Mouse (Mus musculus): ENCODE results near the gene Astn2. TPM values are rescaled to one million over a fixed set of nuclear protein-coding genes. Genes with fewer than 3 reads are reported as not detected.
A peak's percentile ranks its signal among the peaks of the same experiment; 100 is the strongest.

Astn2 gene
- polyA plus RNA-seq, 1 experiment from 2014 or later: 0.08 TPM

GRCm38 (mm10) chr4:65982882-65983281, 421.5 kb downstream of the Astn2 start:
- H3K36me3 ChIP-seq (ENCODE audit: control insufficient read depth, insufficient read depth, low read length): no peaks in the 10 kb centered on the region
- no peak overlapping the region for H3K27ac ChIP-seq (ENCODE audit: low read length)
- H3K4me3 ChIP-seq (ENCODE audit: low read length): no peak overlapping the region
- WGBS: 38% methylated on average over 4 of the region's 4 CpGs
- H3K4me2 ChIP-seq (ENCODE audit: low read depth, low read length): no peak overlapping the region
- H3K4me1 ChIP-seq (replicated peaks; ENCODE audit: control insufficient read depth, insufficient read depth, low read length): no peaks in the 10 kb centered on the region
- H3K27me3 ChIP-seq (ENCODE audit: control insufficient read depth, insufficient read depth, low read depth, low read length): no peaks in the 10 kb centered on the region
- H3K9me3 ChIP-seq (ENCODE audit: control insufficient read depth, low read length): no peaks in the 10 kb centered on the region
- H3K9ac ChIP-seq (ENCODE audit: low read length): no peak overlapping the region
- no peak for ATAC-seq (ENCODE audit: low read depth)

GRCm38 (mm10) chr4:65976251-65976650, 428.2 kb downstream of the Astn2 start:
- H3K9ac ChIP-seq (ENCODE audit: low read length): no peak overlapping the region
- H3K4me3 ChIP-seq (ENCODE audit: low read length): no peak overlapping the region
- no peak for ATAC-seq (ENCODE audit: low read depth)
- H3K27ac ChIP-seq (ENCODE audit: low read length): no peak overlapping the region
- H3K9me3 ChIP-seq (ENCODE audit: control insufficient read depth, low read length): no peaks in the 10 kb centered on the region
- H3K36me3 ChIP-seq (ENCODE audit: control insufficient read depth, insufficient read depth, low read length): no peaks in the 10 kb centered on the region
- no peaks in the 10 kb centered on the region for H3K4me1 ChIP-seq (replicated peaks; ENCODE audit: control insufficient read depth, insufficient read depth, low read length)
- WGBS: 68% methylated on average over 3 of the region's 3 CpGs
- H3K27me3 ChIP-seq (ENCODE audit: control insufficient read depth, insufficient read depth, low read depth, low read length): no peaks in the 10 kb centered on the region
- no peak overlapping the region for H3K4me2 ChIP-seq (ENCODE audit: low read depth, low read length)

- WGBS: 76% methylated on average over 1 of the region's 1 CpGs
- Histone ChIP-seq H3K4me1 (replicated peaks; ENCODE audit: control insufficient read depth, insufficient read depth, low read length) (no peaks in the 10 kb centered on the region), H3K4me2 (ENCODE audit: low read depth, low read length) (no peak overlapping the region), H3K4me3 (ENCODE audit: low read length) (no peak overlapping the region), H3K27ac (ENCODE audit: low read length) (no peak overlapping the region), H3K9me3 (ENCODE audit: control insufficient read depth, low read length) (no peaks in the 10 kb centered on the region), H3K9ac (ENCODE audit: low read length) (no peak overlapping the region), H3K27me3 (ENCODE audit: control insufficient read depth, insufficient read depth, low read depth, low read length) (no peaks in the 10 kb centered on the region), H3K36me3 (ENCODE audit: control insufficient read depth, insufficient read depth, low read length) (no peaks in the 10 kb centered on the region)
- no peak for ATAC-seq (ENCODE audit: low read depth)
Observed at GRCm38 (mm10) chr4:65972395-65972794, 432.0 kb downstream of the Astn2 start.

GRCm38 (mm10) chr4:65969318-65969717, 435.1 kb downstream of the Astn2 start:
- Histone ChIP-seq H3K4me3 (ENCODE audit: low read length) (no peak overlapping the region), H3K4me2 (ENCODE audit: low read depth, low read length) (no peak overlapping the region), H3K4me1 (replicated peaks; ENCODE audit: control insufficient read depth, insufficient read depth, low read length) (no peaks in the 10 kb centered on the region), H3K27me3 (ENCODE audit: control insufficient read depth, insufficient read depth, low read depth, low read length) (no peaks in the 10 kb centered on the region), H3K27ac (ENCODE audit: low read length) (no peak overlapping the region), H3K36me3 (ENCODE audit: control insufficient read depth, insufficient read depth, low read length) (no peaks in the 10 kb centered on the region), H3K9me3 (ENCODE audit: control insufficient read depth, low read length) (no peaks in the 10 kb centered on the region), H3K9ac (ENCODE audit: low read length) (no peak overlapping the region)
- 60% methylated on average over 2 of the region's 2 CpGs for WGBS
- no peak for ATAC-seq (ENCODE audit: low read depth)

GRCm38 (mm10) chr4:65964604-65965003, 439.8 kb downstream of the Astn2 start:
- Histone ChIP-seq H3K36me3 (ENCODE audit: control insufficient read depth, insufficient read depth, low read length) (no peaks in the 10 kb centered on the region), H3K27ac (ENCODE audit: low read length) (no peak overlapping the region), H3K4me1 (replicated peaks; ENCODE audit: control insufficient read depth, insufficient read depth, low read length) (no peaks in the 10 kb centered on the region), H3K27me3 (ENCODE audit: control insufficient read depth, insufficient read depth, low read depth, low read length) (no peaks in the 10 kb centered on the region), H3K4me2 (ENCODE audit: low read depth, low read length) (no peak overlapping the region), H3K4me3 (ENCODE audit: low read length) (no peak overlapping the region), H3K9me3 (ENCODE audit: control insufficient read depth, low read length) (no peaks in the 10 kb centered on the region), H3K9ac (ENCODE audit: low read length) (no peak overlapping the region)
- 51% methylated on average over 3 of the region's 3 CpGs for WGBS
- no peak for ATAC-seq (ENCODE audit: low read depth)

- no peak overlapping the region for H3K4me2 ChIP-seq (ENCODE audit: low read depth, low read length)
- H3K27me3 ChIP-seq (ENCODE audit: control insufficient read depth, insufficient read depth, low read depth, low read length): no peaks in the 10 kb centered on the region
- H3K9ac ChIP-seq (ENCODE audit: low read length): no peak overlapping the region
- peak; percentile 57; the same call in 1 of the 2 replicates for ATAC-seq (ENCODE audit: low read depth)
- 65% methylated on average over 5 of the region's 5 CpGs for WGBS
- H3K4me1 ChIP-seq (replicated peaks; ENCODE audit: control insufficient read depth, insufficient read depth, low read length): no peaks in the 10 kb centered on the region
- no peak overlapping the region for H3K4me3 ChIP-seq (ENCODE audit: low read length)
- H3K36me3 ChIP-seq (ENCODE audit: control insufficient read depth, insufficient read depth, low read length): no peaks in the 10 kb centered on the region
- H3K9me3 ChIP-seq (ENCODE audit: control insufficient read depth, low read length): no peaks in the 10 kb centered on the region
- H3K27ac ChIP-seq (ENCODE audit: low read length): no peak overlapping the region
Observed at GRCm38 (mm10) chr4:65959188-65959759, 445.1 kb downstream of the Astn2 start.

- 65% methylated on average over 5 of the region's 5 CpGs for WGBS
- no peak overlapping the region for H3K4me3 ChIP-seq (ENCODE audit: low read length)
- no peaks in the 10 kb centered on the region for H3K4me1 ChIP-seq (replicated peaks; ENCODE audit: control insufficient read depth, insufficient read depth, low read length)
Observed at GRCm38 (mm10) chr4:65958369-65959187, 445.8 kb downstream of the Astn2 start.

GRCm38 (mm10) chr4:65951918-65952317, 452.5 kb downstream of the Astn2 start:
- no peaks in the 10 kb centered on the region for H3K27me3 ChIP-seq (ENCODE audit: control insufficient read depth, insufficient read depth, low read depth, low read length)
- no peak overlapping the region for H3K4me3 ChIP-seq (ENCODE audit: low read length)
- no peaks in the 10 kb centered on the region for H3K9me3 ChIP-seq (ENCODE audit: control insufficient read depth, low read length)
- no peaks in the 10 kb centered on the region for H3K4me1 ChIP-seq (replicated peaks; ENCODE audit: control insufficient read depth, insufficient read depth, low read length)
- no peak for ATAC-seq (ENCODE audit: low read depth)
- H3K9ac ChIP-seq (ENCODE audit: low read length): no peak overlapping the region
- 94% methylated on average over 1 of the region's 1 CpGs for WGBS
- H3K4me2 ChIP-seq (ENCODE audit: low read depth, low read length): no peak overlapping the region
- no peaks in the 10 kb centered on the region for H3K36me3 ChIP-seq (ENCODE audit: control insufficient read depth, insufficient read depth, low read length)
- no peak overlapping the region for H3K27ac ChIP-seq (ENCODE audit: low read length)

More at GRCm38 (mm10) chr4:65958369-65959187, 445.8 kb downstream of the Astn2 start:
- H3K27ac ChIP-seq (ENCODE audit: low read length): no peak overlapping the region
- H3K9ac ChIP-seq (ENCODE audit: low read length): no peak overlapping the region
- H3K9me3 ChIP-seq (ENCODE audit: control insufficient read depth, low read length): no peaks in the 10 kb centered on the region
- H3K27me3 ChIP-seq (ENCODE audit: control insufficient read depth, insufficient read depth, low read depth, low read length): no peaks in the 10 kb centered on the region
- ATAC-seq (ENCODE audit: low read depth): peak; percentile 60; the same call in 1 of the 2 replicates
- H3K4me2 ChIP-seq (ENCODE audit: low read depth, low read length): no peak overlapping the region
- no peaks in the 10 kb centered on the region for H3K36me3 ChIP-seq (ENCODE audit: control insufficient read depth, insufficient read depth, low read length)

GRCm38 (mm10) chr4:65947141-65947649, 457.2 kb downstream of the Astn2 start:
- H3K4me3 ChIP-seq (ENCODE audit: low read length): no peak overlapping the region
- no peak overlapping the region for H3K4me2 ChIP-seq (ENCODE audit: low read depth, low read length)
- H3K9ac ChIP-seq (ENCODE audit: low read length): no peak overlapping the region
- H3K9me3 ChIP-seq (ENCODE audit: control insufficient read depth, low read length): no peaks in the 10 kb centered on the region
- no peak overlapping the region for H3K27ac ChIP-seq (ENCODE audit: low read length)
- 76% methylated on average over 3 of the region's 3 CpGs for WGBS
- H3K36me3 ChIP-seq (ENCODE audit: control insufficient read depth, insufficient read depth, low read length): no peaks in the 10 kb centered on the region
- no peaks in the 10 kb centered on the region for H3K27me3 ChIP-seq (ENCODE audit: control insufficient read depth, insufficient read depth, low read depth, low read length)
- no peaks in the 10 kb centered on the region for H3K4me1 ChIP-seq (replicated peaks; ENCODE audit: control insufficient read depth, insufficient read depth, low read length)
- ATAC-seq (ENCODE audit: low read depth): no peak

Measured in lung, embryonic 16.5 days (tissue).